Mouse (Mus musculus) kidney, adult 9 months (tissue): Measurements from ENCODE around the gene Sf3b6.

Experiments used
- DNase-seq: peaks from one replicate; pipeline ENCODE4 v3.0.0; 2022

The Sf3b6 gene

GRCm38 (mm10) chr12:4841392-4841887 lies 24.1 kb downstream of the Sf3b6 start, which contains the start of gene Fkbp1b:
TSS of gene Fkbp1b (minus strand) at chr12:4841591.
- DNase-seq = peak; percentile 35

GRCm38 (mm10) chr12:4842456-4842855 lies 25.1 kb downstream of the Sf3b6 start:
- no peak for DNase-seq

GRCm38 (mm10) chr12:4842890-4843597 lies 25.7 kb downstream of the Sf3b6 start, which contains the start of gene Wdcp:
TSS of gene Wdcp (plus strand) at chr12:4843303.
- DNase-seq = peak; percentile 94

GRCm38 (mm10) chr12:4843741-4844140 lies 26.4 kb downstream of the Sf3b6 start:
- peak; percentile 44 for DNase-seq

GRCm38 (mm10) chr12:4856160-4856559 lies 38.8 kb downstream of the Sf3b6 start:
- peak; percentile 35 for DNase-seq

- no peak for DNase-seq
These were observed 39.5 kb downstream of the Sf3b6 start for GRCm38 (mm10) chr12:4856834-4857233.

- no peak for DNase-seq
These were observed 42.0 kb downstream of the Sf3b6 start for GRCm38 (mm10) chr12:4859241-4859914.

- DNase-seq = no peak
These were observed 45.3 kb downstream of the Sf3b6 start for GRCm38 (mm10) chr12:4862672-4863071.

- peak; percentile 85 for DNase-seq
These were observed 46.5 kb downstream of the Sf3b6 start for GRCm38 (mm10) chr12:4863654-4864337.

- DNase-seq = no peak
These were observed 47.0 kb downstream of the Sf3b6 start for GRCm38 (mm10) chr12:4864338-4864690.

GRCm38 (mm10) chr12:4868924-4869323 lies 51.6 kb downstream of the Sf3b6 start:
- no peak for DNase-seq

- no peak for DNase-seq
These were observed 53.9 kb downstream of the Sf3b6 start for GRCm38 (mm10) chr12:4871260-4871659.

GRCm38 (mm10) chr12:4872273-4872672 lies 54.9 kb downstream of the Sf3b6 start:
- DNase-seq = no peak

GRCm38 (mm10) chr12:4872983-4873477 lies 55.7 kb downstream of the Sf3b6 start:
- DNase-seq = no peak

- no peak for DNase-seq
These were observed 56.2 kb downstream of the Sf3b6 start for GRCm38 (mm10) chr12:4873531-4873930.

- peak; percentile 77 for DNase-seq
These were observed 57.0 kb downstream of the Sf3b6 start, which contains the start of gene Mfsd2b for GRCm38 (mm10) chr12:4874161-4874927. TSS of gene Mfsd2b (minus strand) at chr12:4874359.

- no peak for DNase-seq
These were observed 58.3 kb downstream of the Sf3b6 start for GRCm38 (mm10) chr12:4875623-4876022.
